Mouse (Mus musculus) kidney, postnatal 0 days (tissue): ENCODE results near the gene Snrnp35. TPM values are rescaled to one million over a fixed set of nuclear protein-coding genes. Genes with fewer than 3 reads are reported as not detected.

Experiments used
- ATAC-seq: fragments of 200-750 bp; cut with Nextera tagmentation; replicated peaks from 2 replicates; pipeline ENCODE4 v1.8.0; 2017; ENCODE audit warnings: low read depth, moderate number of reproducible peaks, moderate TSS enrichment, moderate library complexity; ENCODE audit not compliant: low FRiP score
- DNase-seq: peaks from one replicate; pipeline ENCODE4 v3.0.0-alpha.2; 2016; ENCODE audit warnings: low spot score
- H3K27ac ChIP-seq: fragments of 300-500 bp; sonication (generic); 2 replicates; pipeline ENCODE4 v1.5.1; 2014; ENCODE audit warnings: mild to moderate bottlenecking
- H3K27me3 ChIP-seq: fragments of 300-500 bp; sonication (generic); 2 replicates; pipeline ENCODE4 v1.6.1; 2014; ENCODE audit warnings: low read length, mixed read lengths; ENCODE audit not compliant: insufficient read depth
- H3K36me3 ChIP-seq: fragments of 300-500 bp; sonication (generic); 2 replicates; pipeline ENCODE4 v1.6.1; 2014; ENCODE audit warnings: low read length, mixed read lengths; ENCODE audit not compliant: insufficient read depth
- H3K4me1 ChIP-seq: fragments of 300-500 bp; sonication (generic); replicated peaks from 2 replicates; pipeline ENCODE4 v1.6.1; 2014; ENCODE audit warnings: antibody characterized with exemption, low read length, mixed read lengths; ENCODE audit not compliant: insufficient read depth
- H3K4me2 ChIP-seq: fragments of 300-500 bp; sonication (generic); 2 replicates; pipeline ENCODE4 v1.6.1; 2014; ENCODE audit warnings: mild to moderate bottlenecking, low read length, moderate library complexity, mixed read lengths
- H3K4me3 ChIP-seq: fragments of 300-500 bp; sonication (generic); replicated peaks from 2 replicates; pipeline ENCODE4 v1.5.1; 2014; ENCODE audit warnings: low read depth, low read length
- H3K9ac ChIP-seq: fragments of 300-500 bp; sonication (generic); 2 replicates; pipeline ENCODE4 v1.6.1; 2014; ENCODE audit warnings: low read depth, low read length
- H3K9me3 ChIP-seq: fragments of 300-500 bp; sonication (generic); replicated peaks from 2 replicates; pipeline ENCODE4 v1.6.1; 2016; ENCODE audit warnings: low read length, inconsistent platforms, mixed read lengths
- CTCF ChIP-seq: IDR thresholded peaks from 2 replicates; pipeline ENCODE4 v1.5.1; 2016; ENCODE audit warnings: antibody characterized with exemption, low read depth, mild to moderate bottlenecking, moderate library complexity
- WGBS: fragments of 180-500 bp; shearing (Covaris S2); extraction: QIAGEN DNeasy Blood & Tissue Kit; methylation state at CpG from one replicate; pipeline ENCODE4 v1.1.7; 2014; 5-methylcytosine and 5-hydroxymethylcytosine counted together
- polyA plus RNA-seq: library from polyadenylated mRNA; unstranded; fragments of >200 nt; fragmentation: Nextera tagmentation; extraction: Ambion mirVana; gene quantifications from 2 replicates; pipeline ENCODE4 v1.2.1, GENCODE M21; 2015

Gene Snrnp35
- polyA plus RNA-seq, 1 experiment from 2014 or later = 17.1 TPM

- no peak overlapping the region for H3K9ac ChIP-seq
- no peaks in the 10 kb centered on the region for H3K27me3 ChIP-seq
- ATAC-seq = no peak
- H3K4me3 ChIP-seq = no peak overlapping the region
- TF ChIP-seq CTCF = no peak
- H3K4me2 ChIP-seq = no peak overlapping the region
- peaks cover 14% of the 10 kb centered on the region; the same call in 1 of the 2 replicates for H3K36me3 ChIP-seq
- 77% methylated on average over 3 of the region's 3 CpGs for WGBS
- H3K27ac ChIP-seq = peak overlapping the region; percentile 88; the same call in 1 of the 2 replicates
- H3K4me1 ChIP-seq = peaks cover 10% of the 10 kb centered on the region
- no peak for DNase-seq
- no peaks in the 10 kb centered on the region for H3K9me3 ChIP-seq
Measured at GRCm38 (mm10) chr5:124444208-124444607, 38.7 kb upstream of the Snrnp35 start.

DNA sequence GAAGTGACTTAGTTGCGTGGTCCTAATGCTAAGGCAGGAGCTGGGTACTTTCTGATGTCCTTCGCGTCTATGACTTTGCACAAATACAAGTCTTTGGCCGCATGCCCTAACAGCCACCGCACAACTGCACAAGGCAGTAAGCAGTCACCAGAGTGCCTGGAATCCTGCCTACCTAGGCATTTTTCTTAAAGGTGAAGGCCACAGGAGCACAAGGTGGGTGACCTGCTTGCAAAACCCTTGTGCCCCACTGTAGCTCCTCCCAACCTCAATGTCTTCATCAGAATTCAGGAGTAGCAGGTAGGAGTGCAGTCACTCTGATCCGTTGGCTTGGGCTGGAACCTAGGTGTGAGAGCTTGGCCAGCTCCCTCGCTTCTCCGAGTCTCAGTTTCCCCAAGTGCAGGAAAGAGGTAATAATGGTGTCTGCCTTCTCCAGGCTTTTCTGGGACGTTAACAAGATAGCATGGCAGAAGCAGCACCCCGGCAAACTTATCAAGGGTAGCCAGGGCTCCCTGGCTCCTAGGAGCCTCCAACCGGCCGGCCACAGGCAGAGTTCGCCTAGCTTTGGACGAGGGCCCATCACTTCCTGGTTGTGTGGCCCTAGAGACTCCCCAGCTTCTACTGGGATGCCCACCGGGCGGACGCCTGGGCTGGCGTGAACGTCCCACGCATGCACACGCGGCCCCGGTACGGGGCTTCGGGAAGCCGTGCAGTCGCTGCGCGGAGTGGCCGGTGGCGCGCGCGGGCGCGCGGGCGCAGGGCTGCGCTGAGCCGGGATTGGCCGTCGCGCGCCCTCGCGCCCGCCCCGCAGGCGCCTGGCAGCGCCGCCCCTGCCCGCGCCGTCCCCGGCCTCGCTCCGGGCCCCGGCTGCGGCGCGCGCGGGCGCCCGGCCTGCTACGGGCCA is 38.0 kb upstream of the Snrnp35 start:
- DNase-seq (peak; percentile 74), ATAC-seq (peak; percentile 83)
- H3K4me1 ChIP-seq = peaks cover 10% of the 10 kb centered on the region
- peaks cover 17% of the 10 kb centered on the region; the same call in 1 of the 2 replicates for H3K36me3 ChIP-seq
- no peaks in the 10 kb centered on the region for H3K27me3 ChIP-seq
- 5% methylated on average over 50 of the region's 66 CpGs for WGBS
- H3K9ac ChIP-seq = peak overlapping the region; percentile 87
- H3K4me3 ChIP-seq = peak overlapping the region; percentile 76
- no peaks in the 10 kb centered on the region for H3K9me3 ChIP-seq
- peak overlapping the region; percentile 88 for H3K27ac ChIP-seq
- peak overlapping the region; percentile 87 for H3K4me2 ChIP-seq
- no peak for TF ChIP-seq CTCF

- Histone ChIP-seq H3K27ac (peak overlapping the region; percentile 88), H3K36me3 (peaks cover 25% of the 10 kb centered on the region), H3K9me3 (no peaks in the 10 kb centered on the region), H3K4me1 (peaks cover 8% of the 10 kb centered on the region), H3K4me2 (peak overlapping the region; percentile 87), H3K4me3 (peak overlapping the region; percentile 76), H3K27me3 (no peaks in the 10 kb centered on the region), H3K9ac (peak overlapping the region; percentile 87)
- TF ChIP-seq CTCF = no peak
- ATAC-seq (peak; percentile 55), DNase-seq (peak; percentile 10)
- under 1% methylated on average over 21 of the region's 77 CpGs for WGBS
Measured at GRCm38 (mm10) chr5:124445621-124446293, 37.2 kb upstream of the Snrnp35 start.

DNA sequence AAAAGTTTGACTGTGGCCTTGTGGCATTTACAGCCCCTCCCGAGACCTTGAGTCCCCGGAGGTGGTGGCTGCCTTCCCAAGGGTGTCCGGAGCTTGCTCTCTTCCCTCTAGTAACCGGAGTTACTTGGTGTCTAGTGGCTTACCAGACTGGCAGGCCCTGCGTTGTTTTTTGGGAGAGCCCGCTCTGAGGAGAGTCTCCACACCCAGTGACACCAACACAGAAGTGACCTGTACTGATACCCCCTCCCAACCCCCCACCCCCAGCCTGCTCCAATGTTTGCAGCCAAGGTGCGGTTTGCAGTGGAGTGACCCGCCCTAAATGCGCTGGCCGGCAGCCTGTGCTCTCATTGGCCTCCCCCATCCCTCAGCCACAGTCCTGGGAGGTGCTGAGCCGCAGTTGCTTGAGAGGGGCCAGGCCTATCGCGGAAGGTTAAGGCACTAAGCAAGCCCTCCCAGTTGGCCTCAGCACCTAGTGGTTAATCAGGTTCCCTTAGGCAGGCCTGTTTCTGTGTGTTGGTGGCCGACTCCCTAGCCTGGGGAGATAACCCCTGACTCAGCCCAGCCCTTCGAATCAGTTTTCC is 36.5 kb upstream of the Snrnp35 start:
- Histone ChIP-seq H3K27me3 (no peaks in the 10 kb centered on the region), H3K36me3 (peaks cover 31% of the 10 kb centered on the region), H3K4me1 (peaks cover 6% of the 10 kb centered on the region), H3K4me2 (peak overlapping the region; percentile 87), H3K27ac (peak overlapping the region; percentile 88), H3K9me3 (no peaks in the 10 kb centered on the region), H3K4me3 (peak overlapping the region; percentile 76), H3K9ac (peak overlapping the region; percentile 87)
- TF ChIP-seq CTCF = peak; percentile 39
- DNase-seq = peak; percentile 87
- 2% methylated on average over 15 of the region's 15 CpGs for WGBS
- ATAC-seq = peak; percentile 77

DNA sequence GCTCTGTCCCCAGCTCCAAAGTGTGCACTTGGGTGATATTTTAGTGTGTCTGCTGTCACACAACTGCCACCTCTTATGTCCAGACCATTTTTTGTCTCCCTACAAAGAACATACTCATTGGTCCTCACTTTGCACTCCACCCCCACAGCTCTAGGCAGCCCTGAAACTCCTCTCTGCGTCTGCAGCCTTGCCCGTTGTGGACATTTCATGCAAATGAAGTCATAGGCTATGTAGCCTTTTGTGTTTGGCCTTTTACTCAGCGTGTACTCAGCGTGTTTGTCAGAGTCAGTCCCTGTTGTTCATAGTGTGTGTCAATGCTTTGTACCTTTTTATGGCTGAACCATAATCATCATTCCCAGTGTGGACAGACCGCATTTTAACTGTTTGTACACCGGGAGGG is 33.4 kb upstream of the Snrnp35 start:
- Histone ChIP-seq H3K9ac (no peak overlapping the region), H3K36me3 (peaks cover 49% of the 10 kb centered on the region), H3K27me3 (no peaks in the 10 kb centered on the region), H3K27ac (no peak overlapping the region), H3K9me3 (no peaks in the 10 kb centered on the region), H3K4me2 (no peak overlapping the region), H3K4me3 (no peak overlapping the region), H3K4me1 (peaks cover 5% of the 10 kb centered on the region)
- ATAC-seq (no peak), DNase-seq (no peak)
- 71% methylated on average over 6 of the region's 6 CpGs for WGBS
- no peak for TF ChIP-seq CTCF

GRCm38 (mm10) chr5:124450051-124450450 is 32.9 kb upstream of the Snrnp35 start:
- Histone ChIP-seq H3K27me3 (no peaks in the 10 kb centered on the region), H3K36me3 (peaks cover 51% of the 10 kb centered on the region), H3K9me3 (no peaks in the 10 kb centered on the region), H3K9ac (no peak overlapping the region), H3K4me1 (no peaks in the 10 kb centered on the region; the same call in 1 of the 2 replicates), H3K4me3 (no peak overlapping the region), H3K27ac (no peak overlapping the region), H3K4me2 (no peak overlapping the region)
- no peak for DNase-seq
- TF ChIP-seq CTCF = no peak
- WGBS = 80% methylated on average over 7 of the region's 7 CpGs
- no peak for ATAC-seq
